7 mouse cellular contexts compared by ENCODE assay signal in the genomic region with DNA sequence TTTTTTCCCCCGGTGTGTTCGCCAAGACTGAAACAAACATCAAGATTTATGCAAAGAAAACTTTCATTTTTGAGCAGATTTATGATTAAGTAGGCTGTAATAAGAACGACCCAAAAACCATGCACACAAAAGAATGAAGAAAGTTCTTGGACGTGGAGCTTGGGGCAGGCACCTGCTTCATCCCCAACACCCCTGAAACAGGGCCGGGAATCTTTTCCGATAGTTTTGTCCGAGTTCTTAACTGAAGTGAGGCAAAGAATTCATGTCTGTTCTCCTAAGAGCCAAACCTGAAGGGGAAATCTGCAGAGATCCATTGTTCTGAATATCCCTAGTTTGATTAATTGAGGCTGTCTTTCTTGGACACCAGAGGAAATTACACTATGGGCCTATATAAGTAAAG. TPM values are rescaled to one million over a fixed set of nuclear protein-coding genes. Genes with fewer than 3 reads are reported as not detected.
DNase-seq lines count a peak whose midpoint lies in the region; ATAC-seq and TF ChIP-seq lines count a peak whose summit lies in the region.

No protein-coding gene starts in this region.

- no peak for TF ChIP-seq POLR2A in lung, adult 2 months (IDR thresholded peaks at IDR 0.05; ENCODE audit: borderline replicate concordance, extremely low read depth, low read depth, low read length)

- ATAC-seq in lung, embryonic 16.5 days (ENCODE audit: low read depth), result no peak
- no peak for ATAC-seq in forebrain, embryonic 14.5 days
- ATAC-seq in limb, embryonic 15.5 days (ENCODE audit: insufficient number of reproducible peaks, low FRiP score, low TSS enrichment, low read depth), result no peak
- ATAC-seq in stomach, embryonic 16.5 days (ENCODE audit: insufficient read depth, low FRiP score), result no peak

- peak overlapping the region; percentile 89; the same call in 1 of the 2 replicates for H3K4me3 ChIP-seq in lung, embryonic 16.5 days (ENCODE audit: low read length)
- H3K4me3 ChIP-seq in lung, adult 2 months (replicated peaks; ENCODE audit: extremely low read depth, low read depth, low read length), result no peak overlapping the region
- peak overlapping the region; percentile 84 for H3K4me3 ChIP-seq in forebrain, embryonic 14.5 days (ENCODE audit: low read depth, low read length)
- peak overlapping the region; percentile 90 for H3K4me3 ChIP-seq in limb, embryonic 15.5 days
- peak overlapping the region; percentile 82 for H3K4me3 ChIP-seq in stomach, embryonic 16.5 days (replicated peaks; ENCODE audit: low read length)

- H3K27me3 ChIP-seq in lung, embryonic 16.5 days (ENCODE audit: control insufficient read depth, insufficient read depth, low read depth, low read length), result no peaks in the 10 kb centered on the region
- no peaks in the 10 kb centered on the region for H3K27me3 ChIP-seq in forebrain, embryonic 14.5 days (replicated peaks; ENCODE audit: control insufficient read depth, insufficient read depth, low read length)
- no peaks in the 10 kb centered on the region for H3K27me3 ChIP-seq in limb, embryonic 15.5 days
- H3K27me3 ChIP-seq in stomach, embryonic 16.5 days (ENCODE audit: control insufficient read depth, insufficient read depth, low read length), result no peaks in the 10 kb centered on the region

- 55% methylated on average over 7 of the region's 7 CpGs for WGBS in lung, embryonic 16.5 days
- WGBS in lung, adult 2 months, result 55% methylated on average over 7 of the region's 7 CpGs
- 68% methylated on average over 7 of the region's 7 CpGs for WGBS in forebrain, embryonic 14.5 days
- 76% methylated on average over 7 of the region's 7 CpGs for WGBS in limb, embryonic 15.5 days
- 70% methylated on average over 7 of the region's 7 CpGs for WGBS in stomach, embryonic 16.5 days

- peak overlapping the region; percentile 66 for H3K4me2 ChIP-seq in lung, embryonic 16.5 days (ENCODE audit: low read depth, low read length)
- H3K4me2 ChIP-seq in forebrain, embryonic 14.5 days (ENCODE audit: low read length), result peak overlapping the region; percentile 70
- H3K4me2 ChIP-seq in limb, embryonic 15.5 days, result peak overlapping the region; percentile 55
- H3K4me2 ChIP-seq in stomach, embryonic 16.5 days (ENCODE audit: low read depth, low read length), result peak overlapping the region; percentile 64

- peaks cover 7% of the 10 kb centered on the region for H3K4me1 ChIP-seq in lung, embryonic 16.5 days (replicated peaks; ENCODE audit: control insufficient read depth, insufficient read depth, low read length)
- H3K4me1 ChIP-seq in lung, adult 2 months (ENCODE audit: control insufficient read depth, insufficient read depth, low read length), result peaks cover 2% of the 10 kb centered on the region; the same call in 1 of the 2 replicates
- H3K4me1 ChIP-seq in forebrain, embryonic 14.5 days (ENCODE audit: control insufficient read depth, insufficient read depth, low read length), result peaks cover 13% of the 10 kb centered on the region; the same call in 1 of the 2 replicates
- H3K4me1 ChIP-seq in limb, embryonic 15.5 days, result peaks cover 7% of the 10 kb centered on the region; the same call in 1 of the 2 replicates
- H3K4me1 ChIP-seq in stomach, embryonic 16.5 days (ENCODE audit: control insufficient read depth, insufficient read depth, low read length), result peaks cover 4% of the 10 kb centered on the region; the same call in 1 of the 2 replicates

- 0 out of 2 replicates have a peak overlapping the region, but pooled peaks have one; percentile 11 for H3K9ac ChIP-seq in lung, embryonic 16.5 days (ENCODE audit: low read length)
- H3K9ac ChIP-seq in forebrain, embryonic 14.5 days (ENCODE audit: low read length), result peak overlapping the region; percentile 93; the same call in 1 of the 2 replicates
- H3K9ac ChIP-seq in limb, embryonic 15.5 days, result no peak overlapping the region
- no peak overlapping the region; the same call in 1 of the 2 replicates for H3K9ac ChIP-seq in stomach, embryonic 16.5 days (ENCODE audit: low read length)

- DNase-seq in lung, adult 2 months, result no peak
- DNase-seq in forebrain, embryonic 14.5 days (ENCODE audit: low spot score), result no peak
- DNase-seq in adrenal gland, postnatal 4 days (ENCODE audit: low spot score in 2 of 2), result no peak
- DNase-seq in frontal cortex, postnatal 36 days (ENCODE audit: low spot score in 2 of 2), result no peak

- no peaks in the 10 kb centered on the region for H3K9me3 ChIP-seq in lung, embryonic 16.5 days (ENCODE audit: control insufficient read depth, low read length)
- no peaks in the 10 kb centered on the region for H3K9me3 ChIP-seq in forebrain, embryonic 14.5 days (replicated peaks; ENCODE audit: control insufficient read depth, low read length)
- H3K9me3 ChIP-seq in limb, embryonic 15.5 days, result no peaks in the 10 kb centered on the region
- no peaks in the 10 kb centered on the region for H3K9me3 ChIP-seq in stomach, embryonic 16.5 days (replicated peaks; ENCODE audit: control insufficient read depth, low read length)

- 0 out of 2 replicates have a peak, but pooled peaks cover 2% of the 10 kb centered on the region for H3K36me3 ChIP-seq in lung, embryonic 16.5 days (ENCODE audit: control insufficient read depth, insufficient read depth, low read length)
- peaks cover 3% of the 10 kb centered on the region; the same call in 1 of the 2 replicates for H3K36me3 ChIP-seq in forebrain, embryonic 14.5 days (ENCODE audit: control insufficient read depth, insufficient read depth, low read length)
- no peaks in the 10 kb centered on the region for H3K36me3 ChIP-seq in limb, embryonic 15.5 days
- no peaks in the 10 kb centered on the region for H3K36me3 ChIP-seq in stomach, embryonic 16.5 days (ENCODE audit: control insufficient read depth, insufficient read depth, low read length)

- no peak overlapping the region for H3K27ac ChIP-seq in lung, embryonic 16.5 days (ENCODE audit: low read length)
- no peak overlapping the region for H3K27ac ChIP-seq in forebrain, embryonic 14.5 days (ENCODE audit: low read depth, low read length)
- H3K27ac ChIP-seq in limb, embryonic 15.5 days, result no peak overlapping the region
- no peak overlapping the region for H3K27ac ChIP-seq in stomach, embryonic 16.5 days (ENCODE audit: low read length)

- TF ChIP-seq CTCF in lung, adult 2 months (IDR thresholded peaks at IDR 0.05; ENCODE audit: insufficient read depth, low read length), result no peak

RNA-seq across cellular contexts. Expression of gene Dcp1b, which starts 1.1 kb away (rescaled TPM):
- polyA plus RNA-seq in lung, embryonic 16.5 days (2015; fragmentation: Nextera tagmentation; extraction: Ambion mirVana), result 5.8 and 8.3 TPM in 2 replicates
- 19.6 TPM in 2 replicates for polyA plus RNA-seq in lung, adult 2 months (2012; rRNA removed)
- 12.7 and 14.1 TPM in 2 replicates for polyA plus RNA-seq in forebrain, embryonic 14.5 days (2014; fragmentation: Nextera tagmentation; extraction: Ambion mirVana)
- 7.9 and 8.1 TPM in 2 replicates for polyA plus RNA-seq in limb, embryonic 15.5 days (2015; fragmentation: Nextera tagmentation; extraction: Ambion mirVana)
- polyA plus RNA-seq in stomach, embryonic 16.5 days (2015; fragmentation: Nextera tagmentation; extraction: Ambion mirVana), result 8.3 and 8.4 TPM in 2 replicates
- 10 to 100 TPM; 17.8 to 21.3 TPM for total RNA-seq in adrenal gland, postnatal 4 days (2021)

RNA-seq across cellular contexts. Expression of gene Cacna1c, which starts 20.1 kb away (rescaled TPM):
- 5.8 TPM in 2 replicates for polyA plus RNA-seq in lung, embryonic 16.5 days (2015; fragmentation: Nextera tagmentation; extraction: Ambion mirVana)
- 11.3 and 16.3 TPM in 2 replicates for polyA plus RNA-seq in lung, adult 2 months (2012; rRNA removed)
- polyA plus RNA-seq in forebrain, embryonic 14.5 days (2014; fragmentation: Nextera tagmentation; extraction: Ambion mirVana), result 3.2 and 5.5 TPM in 2 replicates
- 4.1 and 6.2 TPM in 2 replicates for polyA plus RNA-seq in limb, embryonic 15.5 days (2015; fragmentation: Nextera tagmentation; extraction: Ambion mirVana)
- polyA plus RNA-seq in stomach, embryonic 16.5 days (2015; fragmentation: Nextera tagmentation; extraction: Ambion mirVana), result 2.5 and 4.3 TPM in 2 replicates
- total RNA-seq in adrenal gland, postnatal 4 days (2021), result 10 to 100 TPM; 71.6 to 78.9 TPM

Comparison
In these comparisons a context has a peak if more than half of its experiments do, and no peak if none do; other contexts are left out.
1. H3K9ac ChIP-seq: peak in lung, embryonic 16.5 days (single experiment) and forebrain, embryonic 14.5 days (single experiment); none in limb, embryonic 15.5 days (single experiment) and stomach, embryonic 16.5 days (single experiment).
2. Peak in every context shown above with its lines, with median percentiles within 50 percentile points of each other: H3K4me2 ChIP-seq.